Mouse (Mus musculus) left cerebral cortex, adult 8-10 months (tissue): ENCODE measurements at regions not wholly inside any gene's neighbourhood (a gene's known extent, or its start where the extent isn't known, plus 50 kb on each side); places are given as distances from the start of the nearest gene placed in this dataset.

Source experiments
- DNase-seq, 2 experiments: peaks; one replicate each; pipeline ENCODE4 v3.0.0; 2022; ENCODE audit warnings: low spot score in 2 of 2

GRCm38 (mm10) chr2:9267675-9268074 is 613.4 kb upstream of the 4930412O13Rik start:
- no peak for DNase-seq

GRCm38 (mm10) chr2:9283441-9283840 is 597.6 kb upstream of the 4930412O13Rik start:
- DNase-seq, result no peak

- no peak for DNase-seq
Measured at GRCm38 (mm10) chr2:9285800-9286199, 595.3 kb upstream of the 4930412O13Rik start.

DNA sequence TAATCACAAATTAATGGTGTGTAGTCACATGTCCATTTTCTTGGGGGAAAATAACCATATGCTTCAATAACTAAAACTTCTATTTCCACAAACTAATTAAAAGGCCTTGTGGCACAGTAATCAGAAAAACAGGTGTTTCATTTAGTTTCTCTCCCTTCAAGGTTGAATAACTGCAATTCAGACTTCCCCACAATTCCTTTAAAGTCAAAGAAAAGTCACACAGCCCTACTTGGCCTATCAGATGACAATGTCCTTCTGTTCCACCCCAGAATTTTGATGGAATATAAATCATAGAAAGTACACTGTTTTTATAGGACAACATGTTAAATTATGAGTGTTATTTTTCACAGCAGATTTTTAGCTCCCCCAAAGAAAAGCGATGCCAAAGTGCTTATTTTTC is 594.0 kb upstream of the 4930412O13Rik start:
- no peak for DNase-seq

GRCm38 (mm10) chr2:9287623-9288022 is 593.4 kb upstream of the 4930412O13Rik start:
- no peak for DNase-seq

- DNase-seq, result peak; percentile 1 to 10
Measured at GRCm38 (mm10) chr2:9331630-9332352, 549.3 kb upstream of the 4930412O13Rik start.

DNA sequence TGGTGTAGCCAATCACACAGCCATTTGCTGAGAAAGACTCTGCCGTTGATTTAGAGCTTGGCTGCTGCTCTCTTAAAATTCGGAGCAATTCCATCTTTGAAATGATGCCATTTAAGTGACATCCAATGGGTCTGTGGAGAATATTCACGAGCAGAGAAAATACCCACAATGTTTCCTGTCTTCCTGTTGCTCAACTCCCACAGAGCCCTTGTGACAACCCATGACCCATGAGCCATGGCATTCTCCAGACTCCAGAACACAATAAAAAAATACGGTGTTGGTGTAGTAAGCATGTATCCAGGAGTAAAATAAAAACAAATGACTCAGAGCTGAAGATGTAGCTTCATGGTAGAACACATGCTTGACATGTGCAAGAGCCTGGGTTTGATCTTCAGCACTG is 532.1 kb upstream of the 4930412O13Rik start:
- no peak for DNase-seq

GRCm38 (mm10) chr2:9349994-9350393 is 531.1 kb upstream of the 4930412O13Rik start:
- DNase-seq, result peak in 1 of 2 experiments; percentile 6

DNA sequence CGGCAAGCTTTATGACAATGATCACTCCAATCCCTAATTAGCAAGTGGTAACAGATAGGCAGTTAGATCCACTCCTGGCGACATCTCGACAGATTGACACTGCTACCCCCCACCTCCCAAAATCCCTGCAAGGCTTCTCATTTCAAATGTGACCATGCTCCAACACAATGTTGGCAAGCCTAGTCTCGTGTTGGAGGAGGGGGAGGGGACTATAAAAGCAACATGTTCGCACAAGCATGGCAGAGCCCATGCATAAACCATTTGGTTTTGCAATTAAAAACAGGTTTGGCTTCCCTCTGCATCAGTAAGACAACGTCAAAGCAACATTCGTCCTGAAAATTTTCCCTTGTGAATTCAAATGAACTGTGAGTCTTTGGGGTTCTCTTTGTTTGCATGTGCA is 528.9 kb upstream of the 4930412O13Rik start:
- no peak for DNase-seq

GRCm38 (mm10) chr2:9360020-9360419 is 521.0 kb upstream of the 4930412O13Rik start:
- no peak for DNase-seq

GRCm38 (mm10) chr2:9367801-9368584 is 513.1 kb upstream of the 4930412O13Rik start:
- no peak for DNase-seq

- no peak for DNase-seq
Measured at GRCm38 (mm10) chr2:9369572-9369971, 511.5 kb upstream of the 4930412O13Rik start.

DNA sequence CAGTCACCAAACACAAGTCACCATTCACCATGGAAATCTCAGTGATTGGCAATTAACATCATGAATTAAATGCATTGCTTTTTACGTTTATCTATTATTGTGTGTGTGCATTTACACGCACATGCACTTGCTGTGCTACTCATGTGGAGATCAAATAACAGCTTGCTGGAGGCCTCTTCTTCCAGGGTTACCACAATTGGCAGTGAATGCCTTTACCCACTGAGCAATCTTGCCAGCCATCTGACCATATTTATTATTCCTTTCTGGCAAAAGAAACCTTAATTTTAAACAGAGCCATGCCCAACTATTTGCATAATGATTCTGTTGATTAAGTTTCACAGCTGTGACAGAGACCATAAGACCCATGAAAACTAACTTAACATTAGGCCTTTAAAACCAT is 494.5 kb upstream of the 4930412O13Rik start:
- DNase-seq, result no peak

GRCm38 (mm10) chr2:9388058-9388457 is 493.0 kb upstream of the 4930412O13Rik start:
- DNase-seq, result no peak

DNA sequence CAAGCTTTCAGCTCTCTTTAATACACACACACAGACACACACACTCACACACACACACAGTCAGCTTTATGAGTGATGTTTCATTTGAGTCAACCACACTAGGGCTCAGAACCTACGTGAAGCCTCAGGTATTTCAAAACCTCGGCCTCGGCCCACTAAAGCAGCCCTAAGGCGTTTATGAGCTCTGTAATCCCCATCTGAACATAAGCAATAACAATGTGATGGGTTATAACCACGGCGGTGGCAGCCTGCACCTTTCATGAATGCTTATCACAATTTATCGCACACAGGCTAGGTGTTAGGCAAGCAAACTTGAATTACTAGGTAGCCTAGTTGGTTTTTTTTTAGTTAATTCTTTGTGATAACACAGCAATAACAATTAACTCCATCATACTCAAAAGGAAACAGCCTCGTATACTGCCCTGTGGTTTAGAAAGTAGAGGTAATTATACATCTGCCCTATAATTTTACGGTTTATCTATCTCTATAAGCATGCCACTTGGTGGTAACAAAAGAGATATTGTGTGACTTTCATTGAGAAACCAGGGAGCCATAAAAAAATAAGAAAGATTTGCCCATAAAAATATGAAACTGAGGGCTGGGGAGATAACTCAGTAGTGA is 485.6 kb upstream of the 4930412O13Rik start:
- DNase-seq, result no peak

- DNase-seq, result no peak
Measured at GRCm38 (mm10) chr2:9401461-9401860, 479.6 kb upstream of the 4930412O13Rik start.

GRCm38 (mm10) chr2:9402281-9402680 is 478.8 kb upstream of the 4930412O13Rik start:
- DNase-seq, result no peak

GRCm38 (mm10) chr2:9409075-9409474 is 472.0 kb upstream of the 4930412O13Rik start:
- no peak for DNase-seq

GRCm38 (mm10) chr2:9422686-9423085 is 458.4 kb upstream of the 4930412O13Rik start:
- DNase-seq, result no peak

DNA sequence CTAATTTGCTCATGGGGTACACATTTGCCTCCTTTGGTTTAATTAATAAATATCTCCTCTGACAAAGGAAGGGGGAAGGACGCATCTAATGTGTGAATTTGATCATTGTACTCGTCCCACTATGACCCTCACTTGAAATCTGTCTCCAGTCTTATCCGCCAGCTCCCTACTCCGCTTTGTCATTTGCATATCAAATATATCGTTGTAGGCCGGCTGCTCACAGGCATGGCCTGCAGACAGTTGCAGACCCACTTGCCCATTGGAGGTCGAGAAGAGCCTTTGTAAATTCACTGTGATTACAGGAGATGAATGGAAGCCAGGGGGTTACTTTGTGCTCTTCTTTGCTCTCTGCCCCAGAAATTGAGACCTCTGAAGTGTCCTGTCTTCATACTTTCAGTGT is 457.5 kb upstream of the 4930412O13Rik start:
- no peak for DNase-seq

DNA sequence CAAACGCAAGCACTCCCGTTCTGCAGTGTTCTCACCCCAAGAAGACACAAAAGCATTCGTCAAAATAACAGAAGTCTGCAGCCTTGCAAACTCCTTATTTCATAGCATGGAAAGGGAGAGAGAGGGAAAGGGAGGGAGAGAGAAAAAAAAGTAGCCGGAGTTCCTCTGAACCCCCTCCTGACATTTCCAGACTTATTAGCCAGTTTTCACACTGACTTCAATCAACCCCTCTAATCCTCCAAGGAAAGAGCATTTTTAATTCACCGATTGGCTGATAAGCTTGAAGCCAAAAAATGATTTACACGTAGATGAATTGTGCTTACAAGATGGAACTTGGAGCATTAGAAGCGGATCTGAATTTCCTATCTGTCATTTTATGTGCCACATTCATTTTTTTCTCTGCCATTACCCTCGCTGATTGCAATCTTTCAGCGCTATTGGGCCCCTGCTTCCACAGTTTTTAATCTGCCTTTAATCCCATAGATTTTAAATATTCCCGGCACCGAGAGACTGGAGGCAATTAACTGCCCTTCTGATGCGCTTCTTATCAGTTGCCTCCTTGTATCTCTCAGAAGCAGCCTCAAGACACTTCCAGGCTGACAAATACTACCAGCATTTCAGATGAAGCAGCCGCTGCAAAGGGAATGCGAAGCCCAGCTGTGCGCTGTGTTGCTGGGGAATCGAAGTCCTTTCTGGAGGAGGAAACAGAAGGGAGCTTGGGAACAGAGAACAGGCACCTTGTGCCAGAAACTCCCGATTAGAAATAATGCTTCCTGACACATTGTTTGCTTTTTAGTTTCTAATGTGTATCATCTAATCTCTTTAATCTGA is 447.7 kb upstream of the 4930412O13Rik start:
- DNase-seq, result no peak
